Mouse (Mus musculus): Measurements from ENCODE around the gene Gan.

The Gan gene

DNA sequence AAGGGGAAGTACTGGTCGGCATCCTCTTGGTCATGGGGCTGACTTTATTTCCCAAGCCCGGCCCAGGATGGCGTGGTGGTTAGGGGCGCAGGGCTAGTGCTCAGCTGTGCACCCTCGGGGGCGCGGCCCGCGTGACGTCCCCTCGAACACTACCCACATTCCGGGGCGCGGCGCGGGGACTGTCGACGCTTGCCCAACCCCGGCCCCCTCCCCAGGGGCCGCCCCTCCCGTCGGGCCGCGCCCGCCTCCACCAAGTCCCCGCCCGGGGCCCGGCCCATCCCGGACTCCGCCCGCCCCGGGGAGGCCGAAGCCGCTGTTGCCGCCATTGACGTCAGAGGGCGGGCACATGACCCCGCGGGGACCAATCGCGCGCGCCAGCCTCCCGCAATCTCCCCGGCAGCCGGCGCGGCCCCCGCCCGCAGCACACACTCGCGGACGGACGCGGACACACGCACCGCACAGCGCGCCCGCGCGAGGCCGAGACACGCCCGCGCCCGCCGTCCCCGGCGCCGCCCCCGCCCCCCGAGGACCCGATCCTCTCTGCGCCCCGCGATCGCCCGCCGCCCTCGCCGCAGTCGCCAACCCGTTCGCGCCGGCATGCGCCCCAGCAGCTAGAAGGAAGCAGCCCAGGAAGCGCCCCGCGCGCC is 98.5 kb downstream of the Gan start:
- peak; percentile 91 for DNase-seq (ENCODE audit: low spot score)

DNA sequence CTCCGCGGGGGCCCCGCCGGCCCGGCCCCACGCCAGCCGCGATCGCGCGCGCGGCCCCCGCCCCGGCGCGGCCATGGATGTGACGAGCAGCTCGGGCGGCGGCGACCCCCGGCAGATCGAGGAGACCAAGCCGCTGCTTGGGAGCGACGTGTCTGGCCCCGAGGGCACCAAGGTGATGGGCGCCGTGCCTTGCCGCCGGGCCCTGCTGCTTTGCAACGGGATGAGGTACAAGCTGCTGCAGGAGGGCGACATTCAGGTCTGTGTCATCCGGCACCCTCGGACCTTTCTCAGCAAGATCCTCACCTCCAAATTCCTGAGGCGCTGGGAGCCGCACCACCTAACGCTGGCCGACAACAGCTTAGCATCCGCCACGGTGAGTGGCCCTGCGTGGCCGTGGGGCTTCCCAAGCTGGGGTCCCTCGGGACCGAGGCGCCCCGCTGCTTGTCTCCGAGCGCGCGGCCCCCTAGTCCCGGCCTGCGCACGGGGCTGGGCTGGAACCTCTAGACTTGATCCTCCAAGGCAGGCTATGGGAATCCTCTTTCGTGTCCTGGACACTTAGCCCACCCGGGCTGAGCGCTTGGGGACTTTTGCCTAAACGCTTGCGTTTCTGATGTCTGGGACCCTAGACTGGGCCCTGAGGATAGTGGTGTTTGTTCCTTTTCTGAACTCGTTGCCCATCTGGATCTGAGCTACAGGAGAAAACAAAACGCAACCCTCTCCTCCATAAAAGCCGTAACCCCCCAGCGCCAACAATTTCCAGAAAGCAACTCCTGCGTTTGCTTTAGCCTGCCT is 99.3 kb downstream of the Gan start, which contains the start of gene Cmip:
Cmip (plus strand) TSS at position 36 of the 792 bp plus-strand sequence.
- DNase-seq (ENCODE audit: low spot score), result peak; percentile 34

GRCm38 (mm10) chr8:117257821-117258575 is 100.1 kb downstream of the Gan start:
- peak; percentile 52 for DNase-seq (ENCODE audit: low spot score)

DNA sequence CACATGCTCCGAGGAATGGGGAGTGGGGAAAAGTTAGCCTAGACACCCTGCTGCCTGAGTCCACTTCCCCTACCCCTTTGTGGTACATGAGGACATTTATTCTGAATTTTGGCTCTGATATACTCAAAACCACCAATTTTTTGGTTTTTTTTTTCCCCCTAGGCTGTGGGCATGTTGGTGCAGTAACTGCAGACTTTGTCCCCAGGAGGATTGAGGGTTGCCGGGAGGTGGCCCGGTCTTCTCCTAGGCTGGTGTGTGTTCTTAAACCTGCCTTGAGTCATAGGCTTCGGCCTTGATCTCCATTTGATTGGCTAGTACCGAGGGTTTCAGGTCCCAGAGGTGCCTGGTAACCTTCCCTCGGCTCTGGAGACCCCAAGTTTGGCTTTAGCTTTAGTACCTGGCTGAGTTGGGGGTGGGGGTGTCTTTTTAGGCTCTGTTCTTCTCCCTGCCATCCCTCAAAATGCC is 100.7 kb downstream of the Gan start:
- DNase-seq (ENCODE audit: low spot score), result no peak

- no peak for DNase-seq (ENCODE audit: low spot score)
These were observed 101.6 kb downstream of the Gan start for GRCm38 (mm10) chr8:117259431-117260001.

DNA sequence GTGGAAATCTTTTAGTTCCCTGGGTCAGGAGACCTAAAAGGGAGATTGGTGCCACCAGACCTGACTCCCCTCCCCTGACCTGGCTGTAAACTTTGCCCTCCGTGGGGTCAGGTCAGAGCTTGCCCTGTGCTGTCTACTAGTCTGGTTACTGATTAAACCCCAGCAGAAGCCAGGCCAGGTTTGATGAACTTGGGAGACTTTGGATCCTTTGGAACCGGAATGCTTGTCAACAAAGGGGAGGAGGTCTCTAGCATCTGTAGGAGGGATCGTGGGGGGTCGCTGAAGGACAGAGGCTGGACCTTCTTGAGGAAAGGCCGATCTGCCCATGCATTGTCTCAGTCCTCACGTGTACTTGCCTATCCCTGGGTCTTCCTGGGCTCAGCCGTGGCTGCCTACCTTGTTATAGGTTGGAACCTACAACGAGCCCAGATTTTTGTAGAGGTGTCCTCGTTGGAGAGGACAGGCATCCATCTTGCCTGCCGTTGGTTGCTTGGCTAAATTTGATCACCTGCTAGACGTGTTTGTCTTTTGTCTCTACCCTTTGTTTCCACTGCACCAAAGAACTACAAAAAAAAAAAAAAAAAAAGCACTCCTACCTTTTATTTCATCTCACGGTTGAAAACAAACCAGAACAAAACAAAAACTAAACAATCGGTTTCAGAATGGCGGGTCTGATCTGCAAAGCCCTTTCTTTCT is 102.4 kb downstream of the Gan start:
- DNase-seq (ENCODE audit: low spot score), result no peak

DNA sequence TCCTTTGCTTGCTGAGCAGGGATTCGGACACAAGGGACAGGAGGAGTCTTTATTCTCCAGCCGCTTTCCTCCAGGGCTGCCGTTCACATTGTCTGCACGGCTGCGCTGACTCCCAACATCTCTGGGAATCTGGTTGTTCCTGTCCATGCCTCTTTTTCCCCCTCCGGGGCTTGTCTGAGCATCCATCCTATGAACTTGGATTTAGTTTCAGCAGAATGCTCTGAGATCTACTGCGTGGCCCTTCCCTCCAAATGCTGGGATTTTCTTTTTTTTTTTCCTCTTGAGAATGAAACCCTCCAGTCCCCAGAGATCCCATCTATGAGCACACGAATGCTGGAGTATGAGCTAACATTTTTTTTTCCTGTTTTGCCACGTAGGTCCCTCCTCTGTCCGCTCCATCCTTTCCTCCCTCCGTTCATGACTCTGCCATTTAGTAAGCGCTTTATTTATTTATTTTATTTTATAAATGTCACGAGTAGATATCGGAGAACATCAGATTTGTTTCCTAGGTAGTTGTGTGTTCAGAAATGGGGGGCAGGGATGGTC is 103.1 kb downstream of the Gan start:
- DNase-seq (ENCODE audit: low spot score), result no peak

GRCm38 (mm10) chr8:117261702-117262101 is 103.8 kb downstream of the Gan start:
- DNase-seq (ENCODE audit: low spot score), result peak; percentile 16

DNA sequence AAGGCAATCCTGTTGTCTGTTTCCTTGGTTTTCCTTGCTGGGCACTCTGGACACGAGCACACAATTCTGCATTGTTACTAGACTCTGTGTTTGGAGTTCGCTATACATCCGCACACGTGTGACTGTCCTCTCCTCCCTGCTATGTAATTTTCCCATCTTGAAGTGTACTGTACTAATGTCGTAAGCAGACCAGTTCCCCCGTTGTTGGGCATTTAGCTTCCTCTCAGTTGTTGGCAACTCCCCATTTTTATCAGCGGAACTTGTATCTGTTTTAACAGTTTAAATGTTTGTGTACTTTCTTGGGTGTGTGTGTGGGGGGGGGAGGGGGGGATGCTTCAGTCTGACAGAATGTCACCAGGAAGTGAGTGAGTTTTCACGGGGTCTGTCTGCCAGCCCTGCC is 104.8 kb downstream of the Gan start:
- no peak for DNase-seq (ENCODE audit: low spot score)

DNA sequence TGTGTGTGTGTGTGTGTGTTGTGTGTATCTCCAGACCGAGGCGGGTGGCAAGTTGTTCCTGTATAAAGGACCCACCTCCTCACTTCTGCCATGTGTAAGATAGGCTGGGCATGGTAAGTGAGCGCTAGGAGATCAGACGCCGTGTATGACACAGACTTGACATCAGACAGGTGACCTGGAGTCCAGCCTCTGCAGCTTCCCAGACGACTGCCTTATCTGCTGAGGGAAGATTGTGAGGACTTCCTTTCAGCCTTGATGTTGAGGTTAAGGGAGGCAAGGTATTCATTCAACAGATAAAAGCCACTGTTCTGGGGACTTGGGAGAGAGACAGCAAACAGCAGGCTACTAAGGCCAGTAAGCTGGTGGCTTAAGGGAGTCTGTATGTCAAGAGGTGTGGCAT is 105.5 kb downstream of the Gan start:
- no peak for DNase-seq (ENCODE audit: low spot score)

DNA sequence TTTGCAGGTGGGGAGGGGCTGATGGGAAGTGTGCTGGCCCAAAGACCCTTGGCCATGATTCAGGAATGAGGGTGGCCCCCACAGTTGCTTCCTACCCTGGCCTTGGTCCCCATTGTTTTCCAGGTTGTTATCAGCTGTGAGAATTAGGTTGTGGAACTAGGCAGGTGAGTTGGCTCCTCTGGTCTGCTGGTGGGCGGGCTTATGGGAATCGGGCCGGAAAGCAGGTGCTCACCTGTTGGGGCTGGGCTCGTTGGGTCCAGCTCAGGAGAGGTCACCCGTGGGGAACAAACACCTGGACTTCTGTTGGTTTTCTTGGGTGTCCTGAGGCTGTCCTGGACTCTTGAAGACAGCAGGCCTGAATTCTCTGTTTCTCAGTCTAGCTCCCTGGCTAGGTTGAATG is 107.1 kb downstream of the Gan start:
- no peak for DNase-seq (ENCODE audit: low spot score)

Measured in T-cell, adult 2 months (primary cell).